Mouse (Mus musculus) heart, postnatal 10 days (tissue): Measurements from ENCODE around the gene Drap1. TPM values are rescaled to one million over a fixed set of nuclear protein-coding genes. Genes with fewer than 3 reads are reported as not detected.
A peak's percentile ranks its signal among the peaks of the same experiment; 100 is the strongest.

Experiments used
- DNase-seq, 2 experiments: peaks; one replicate each; pipeline ENCODE4 v3.0.0; 2021
- intact Hi-C: fragments of 180-260 bp; cut with DNase I; formaldehyde crosslinking; loops from one replicate; pipeline ENCODE4 v1.15.1; 2025
- total RNA-seq, 2 experiments: library from RNA; stranded (reverse); gene quantifications; 2 replicates each; pipeline ENCODE4 v1.2.3; 2021

Drap1 gene
- total RNA-seq, 2 experiments from 2014 or later: 240 to 260 TPM

- no peak for DNase-seq
- intact Hi-C loops: no loop called here
These were observed 27.0 kb upstream of the Drap1 start for GRCm38 (mm10) chr19:5451766-5452165.

- intact Hi-C loops: no loop called here
- no peak for DNase-seq
These were observed 24.9 kb upstream of the Drap1 start for GRCm38 (mm10) chr19:5449673-5450072.

- intact Hi-C loops: no loop called here
- no peak for DNase-seq
These were observed 23.8 kb upstream of the Drap1 start for GRCm38 (mm10) chr19:5448354-5449150.

GRCm38 (mm10) chr19:5447515-5448353 is 23.0 kb upstream of the Drap1 start, which contains the start of gene Fosl1:
Gene Fosl1, plus strand, starts transcription at chr19:5447547.
- DNase-seq: peak; percentile 67 to 80
- intact Hi-C loops: no loop called here

GRCm38 (mm10) chr19:5445747-5446146 is 21.0 kb upstream of the Drap1 start:
- DNase-seq: no peak

GRCm38 (mm10) chr19:5444954-5445353 is 20.2 kb upstream of the Drap1 start:
- DNase-seq: no peak
- intact Hi-C loops: no loop called here

More at GRCm38 (mm10) chr19:5445747-5446146, 21.0 kb upstream of the Drap1 start:
- intact Hi-C loops: no loop called here

- intact Hi-C loops: no loop called here
- no peak for DNase-seq
These were observed 19.7 kb upstream of the Drap1 start for GRCm38 (mm10) chr19:5444371-5444908.

GRCm38 (mm10) chr19:5433951-5434350 is 9.2 kb upstream of the Drap1 start:
- DNase-seq: no peak
- intact Hi-C loops: loop anchor here (1.0 to 5.0 kb wide), 3 partner anchors 22 to 133 kb away; partner anchors contain the start of gene Ap5b1

- peak; percentile 66 to 77 for DNase-seq
- intact Hi-C loops: loop anchor here (2.0 to 5.0 kb wide), 2 partner anchors 54 to 134 kb away; partner anchors contain the start of gene Ap5b1
These were observed 8.4 kb upstream of the Drap1 start for GRCm38 (mm10) chr19:5432992-5433852.

- intact Hi-C loops: loop anchor here (2.0 to 5.0 kb wide), 2 partner anchors 55 to 135 kb away; partner anchors contain the start of gene Ap5b1
- no peak for DNase-seq
These were observed 7.2 kb upstream of the Drap1 start for GRCm38 (mm10) chr19:5431911-5432464.

- no peak for DNase-seq
- intact Hi-C loops: loop anchor here (5.0 kb wide), 1 partner anchor 137 kb away; the partner anchor contains the start of gene Ap5b1
These were observed 5.6 kb upstream of the Drap1 start for GRCm38 (mm10) chr19:5430408-5430807.

GRCm38 (mm10) chr19:5429806-5430205 is 5.0 kb upstream of the Drap1 start:
- peak; percentile 67 to 68 for DNase-seq
- intact Hi-C loops: loop anchor here (2.0 to 5.0 kb wide), 3 partner anchors 23 to 137 kb away; partner anchors contain the start of genes Ap5b1, Banf1 and Eif1ad

GRCm38 (mm10) chr19:5429219-5429618 is 4.4 kb upstream of the Drap1 start:
- no peak for DNase-seq
- intact Hi-C loops: loop anchor here (2.0 kb wide), 2 partner anchors 22 to 62 kb away; partner anchors contain the start of genes Banf1 and Eif1ad

- intact Hi-C loops: loop anchor here (2.0 kb wide), 2 partner anchors 21 to 61 kb away; partner anchors contain the start of genes Banf1 and Eif1ad
- peak; percentile 57 to 73 for DNase-seq
These were observed 3.3 kb upstream of the Drap1 start for GRCm38 (mm10) chr19:5428083-5428482.

- intact Hi-C loops: no loop called here
- DNase-seq: no peak
These were observed 2.0 kb upstream of the Drap1 start for GRCm38 (mm10) chr19:5426640-5427290.

- no peak for DNase-seq
- intact Hi-C loops: no loop called here
These were observed 1.3 kb upstream of the Drap1 start for GRCm38 (mm10) chr19:5425906-5426565.

GRCm38 (mm10) chr19:5424092-5424781 is 542 bp downstream of the Drap1 start:
- intact Hi-C loops: no loop called here
- DNase-seq: peak; percentile 78 to 80

- intact Hi-C loops: loop anchor here (2.0 kb wide), 1 partner anchor 33 kb away; no protein-coding TSS in a partner anchor
- DNase-seq: no peak
These were observed 1.2 kb downstream of the Drap1 start for GRCm38 (mm10) chr19:5423561-5423960.
